Mouse (Mus musculus) inflammation-experienced regulatory T-cells, adult 6 months (primary cell): ENCODE data around the gene Cd180. TPM values are rescaled to one million over a fixed set of nuclear protein-coding genes. Genes with fewer than 3 reads are reported as not detected.
"Not testable (repeated sequence)": the region's sequence is repeated elsewhere in the genome, so short reads cannot be mapped to it uniquely, and the experiment has no call there.

Source experiments
- ATAC-seq: one replicate; pipeline ENCODE4 v1.8.0; 2017
- polyA plus RNA-seq, 3 experiments: library from polyadenylated mRNA; unstranded; fragments of 100-300 nt; shearing (Covaris generic); gene quantifications; one replicate each; pipeline ENCODE4 v1.2.1; 2017

Gene Cd180
- under 1 TPM in 2 of 3 experiments, not detected in 1; 0.21 to 0.99 TPM for polyA plus RNA-seq

- no peak for ATAC-seq
Observed at GRCm38 (mm10) chr13:102693341-102693801, at the start of gene Cd180. Gene Cd180, plus strand, starts transcription at chr13:102693558.

GRCm38 (mm10) chr13:102644344-102644743, 49.0 kb upstream of the Cd180 start:
- ATAC-seq: no peak

GRCm38 (mm10) chr13:102644789-102645551, 48.4 kb upstream of the Cd180 start:
- peak; percentile 79 for ATAC-seq

GRCm38 (mm10) chr13:102646271-102646771, 47.0 kb upstream of the Cd180 start:
- no peak for ATAC-seq

GRCm38 (mm10) chr13:102647511-102647910, 45.8 kb upstream of the Cd180 start:
- no peak for ATAC-seq

GRCm38 (mm10) chr13:102652303-102652889, 41.0 kb upstream of the Cd180 start:
- no peak for ATAC-seq

- ATAC-seq: no peak
Observed at GRCm38 (mm10) chr13:102655071-102655570, 38.2 kb upstream of the Cd180 start.

GRCm38 (mm10) chr13:102656153-102656690, 37.1 kb upstream of the Cd180 start:
- no peak for ATAC-seq

GRCm38 (mm10) chr13:102658223-102658839, 35.0 kb upstream of the Cd180 start:
- ATAC-seq: no peak

GRCm38 (mm10) chr13:102664041-102664440, 29.3 kb upstream of the Cd180 start:
- ATAC-seq: no peak

GRCm38 (mm10) chr13:102664843-102665587, 28.3 kb upstream of the Cd180 start:
- no peak for ATAC-seq

GRCm38 (mm10) chr13:102665588-102666232, 27.6 kb upstream of the Cd180 start:
- peak; percentile 32 for ATAC-seq

GRCm38 (mm10) chr13:102666233-102666614, 27.1 kb upstream of the Cd180 start:
- ATAC-seq: no peak

- ATAC-seq: no peak
Observed at GRCm38 (mm10) chr13:102666731-102667130, 26.6 kb upstream of the Cd180 start.

GRCm38 (mm10) chr13:102667401-102667800, 26.0 kb upstream of the Cd180 start:
- no peak for ATAC-seq

- ATAC-seq: no peak
Observed at GRCm38 (mm10) chr13:102667842-102668241, 25.5 kb upstream of the Cd180 start.

- ATAC-seq: no peak
Observed at GRCm38 (mm10) chr13:102668933-102669332, 24.4 kb upstream of the Cd180 start.

- ATAC-seq: no peak
Observed at GRCm38 (mm10) chr13:102669522-102670256, 23.7 kb upstream of the Cd180 start.

GRCm38 (mm10) chr13:102670503-102670902, 22.9 kb upstream of the Cd180 start:
- no peak for ATAC-seq

- ATAC-seq: no peak
Observed at GRCm38 (mm10) chr13:102674083-102674482, 19.3 kb upstream of the Cd180 start.

GRCm38 (mm10) chr13:102677602-102678001, 15.8 kb upstream of the Cd180 start:
- not testable (repeated sequence) for ATAC-seq
